Mouse (Mus musculus): Measurements from ENCODE around the gene Zbtb20. TPM values are rescaled to one million over a fixed set of nuclear protein-coding genes. Genes with fewer than 3 reads are reported as not detected.

The Zbtb20 gene
- polyA plus RNA-seq, 1 experiment from 2014 or later: 15.4 TPM

GRCm38 (mm10) chr16:42872101-42872500 lies 3.6 kb upstream of the Zbtb20 start:
- H3K4me3 ChIP-seq (ENCODE audit: low read depth, low read length): no peak overlapping the region
- 68% methylated on average over 5 of the region's 5 CpGs for WGBS
- DNase-seq (ENCODE audit: low spot score) (peak; percentile 27), ATAC-seq (replicated peaks; ENCODE audit: insufficient number of reproducible peaks, low FRiP score, low TSS enrichment, low read depth) (no peak)
- H3K36me3 ChIP-seq (replicated peaks; ENCODE audit: control insufficient read depth, insufficient read depth, low read depth, low read length): no peaks in the 10 kb centered on the region
- H3K27ac ChIP-seq (replicated peaks; ENCODE audit: low read depth, low read length): no peak overlapping the region
- no peaks in the 10 kb centered on the region for H3K27me3 ChIP-seq (ENCODE audit: control insufficient read depth, insufficient read depth, low read length)
- H3K9me3 ChIP-seq (replicated peaks; ENCODE audit: control insufficient read depth, low read length): no peaks in the 10 kb centered on the region
- H3K4me2 ChIP-seq (ENCODE audit: low read depth, low read length): no peak overlapping the region
- H3K9ac ChIP-seq (replicated peaks; ENCODE audit: low read length): no peak overlapping the region
- no peaks in the 10 kb centered on the region for H3K4me1 ChIP-seq (ENCODE audit: control insufficient read depth, insufficient read depth, low read length)

DNA sequence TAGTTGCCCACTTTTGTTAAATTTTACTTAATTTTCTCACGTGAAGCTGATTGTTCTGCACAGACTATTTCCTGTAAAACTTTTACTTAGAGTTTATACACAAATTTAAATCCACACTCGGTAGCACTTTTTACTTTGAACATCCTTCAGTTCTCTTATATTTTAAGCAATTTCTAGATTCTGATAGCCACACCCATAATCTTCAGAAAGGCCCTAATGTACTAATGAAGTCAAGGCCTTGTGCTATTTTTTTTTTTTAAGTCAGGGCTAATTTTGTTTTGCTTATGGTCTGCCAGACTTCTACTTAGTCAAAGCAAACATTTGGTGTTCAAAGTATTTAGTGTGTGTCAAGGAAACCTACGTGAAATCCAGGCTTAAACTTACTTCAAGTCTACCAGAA lies 1.7 kb upstream of the Zbtb20 start:
- Histone ChIP-seq H3K27ac (replicated peaks; ENCODE audit: low read depth, low read length) (no peak overlapping the region), H3K27me3 (ENCODE audit: control insufficient read depth, insufficient read depth, low read length) (no peaks in the 10 kb centered on the region), H3K4me3 (ENCODE audit: low read depth, low read length) (no peak overlapping the region), H3K9ac (replicated peaks; ENCODE audit: low read length) (no peak overlapping the region), H3K36me3 (replicated peaks; ENCODE audit: control insufficient read depth, insufficient read depth, low read depth, low read length) (no peaks in the 10 kb centered on the region), H3K9me3 (replicated peaks; ENCODE audit: control insufficient read depth, low read length) (no peaks in the 10 kb centered on the region), H3K4me2 (ENCODE audit: low read depth, low read length) (no peak overlapping the region), H3K4me1 (ENCODE audit: control insufficient read depth, insufficient read depth, low read length) (no peaks in the 10 kb centered on the region)
- WGBS: 62% methylated on average over 3 of the region's 3 CpGs
- ATAC-seq (replicated peaks; ENCODE audit: insufficient number of reproducible peaks, low FRiP score, low TSS enrichment, low read depth): no peak
- no peak for DNase-seq (ENCODE audit: low spot score)

GRCm38 (mm10) chr16:42874456-42874855 lies 1.2 kb upstream of the Zbtb20 start:
- WGBS: 2% methylated on average over 5 of the region's 5 CpGs
- Histone ChIP-seq H3K27me3 (ENCODE audit: control insufficient read depth, insufficient read depth, low read length) (no peaks in the 10 kb centered on the region), H3K4me2 (ENCODE audit: low read depth, low read length) (peak overlapping the region; percentile 48), H3K4me1 (ENCODE audit: control insufficient read depth, insufficient read depth, low read length) (no peaks in the 10 kb centered on the region), H3K27ac (replicated peaks; ENCODE audit: low read depth, low read length) (peak overlapping the region; percentile 88), H3K9me3 (replicated peaks; ENCODE audit: control insufficient read depth, low read length) (no peaks in the 10 kb centered on the region), H3K36me3 (replicated peaks; ENCODE audit: control insufficient read depth, insufficient read depth, low read depth, low read length) (no peaks in the 10 kb centered on the region), H3K4me3 (ENCODE audit: low read depth, low read length) (peak overlapping the region; percentile 38), H3K9ac (replicated peaks; ENCODE audit: low read length) (peak overlapping the region; percentile 59)
- DNase-seq (ENCODE audit: low spot score): peak; percentile 71
- ATAC-seq (replicated peaks; ENCODE audit: insufficient number of reproducible peaks, low FRiP score, low TSS enrichment, low read depth): no peak

GRCm38 (mm10) chr16:42874910-42875851 lies 500 bp upstream of the Zbtb20 start:
- Histone ChIP-seq H3K9ac (replicated peaks; ENCODE audit: low read length) (peak overlapping the region; percentile 59), H3K4me2 (ENCODE audit: low read depth, low read length) (peak overlapping the region; percentile 48), H3K9me3 (replicated peaks; ENCODE audit: control insufficient read depth, low read length) (no peaks in the 10 kb centered on the region), H3K36me3 (replicated peaks; ENCODE audit: control insufficient read depth, insufficient read depth, low read depth, low read length) (no peaks in the 10 kb centered on the region), H3K4me1 (ENCODE audit: control insufficient read depth, insufficient read depth, low read length) (no peaks in the 10 kb centered on the region), H3K27me3 (ENCODE audit: control insufficient read depth, insufficient read depth, low read length) (no peaks in the 10 kb centered on the region), H3K27ac (replicated peaks; ENCODE audit: low read depth, low read length) (peak overlapping the region; percentile 98), H3K4me3 (ENCODE audit: low read depth, low read length) (peak overlapping the region; percentile 62)
- DNase-seq (ENCODE audit: low spot score) (peak; percentile 100), ATAC-seq (replicated peaks; ENCODE audit: insufficient number of reproducible peaks, low FRiP score, low TSS enrichment, low read depth) (peak; percentile 98)
- WGBS: under 1% methylated on average over 54 of the region's 54 CpGs

DNA sequence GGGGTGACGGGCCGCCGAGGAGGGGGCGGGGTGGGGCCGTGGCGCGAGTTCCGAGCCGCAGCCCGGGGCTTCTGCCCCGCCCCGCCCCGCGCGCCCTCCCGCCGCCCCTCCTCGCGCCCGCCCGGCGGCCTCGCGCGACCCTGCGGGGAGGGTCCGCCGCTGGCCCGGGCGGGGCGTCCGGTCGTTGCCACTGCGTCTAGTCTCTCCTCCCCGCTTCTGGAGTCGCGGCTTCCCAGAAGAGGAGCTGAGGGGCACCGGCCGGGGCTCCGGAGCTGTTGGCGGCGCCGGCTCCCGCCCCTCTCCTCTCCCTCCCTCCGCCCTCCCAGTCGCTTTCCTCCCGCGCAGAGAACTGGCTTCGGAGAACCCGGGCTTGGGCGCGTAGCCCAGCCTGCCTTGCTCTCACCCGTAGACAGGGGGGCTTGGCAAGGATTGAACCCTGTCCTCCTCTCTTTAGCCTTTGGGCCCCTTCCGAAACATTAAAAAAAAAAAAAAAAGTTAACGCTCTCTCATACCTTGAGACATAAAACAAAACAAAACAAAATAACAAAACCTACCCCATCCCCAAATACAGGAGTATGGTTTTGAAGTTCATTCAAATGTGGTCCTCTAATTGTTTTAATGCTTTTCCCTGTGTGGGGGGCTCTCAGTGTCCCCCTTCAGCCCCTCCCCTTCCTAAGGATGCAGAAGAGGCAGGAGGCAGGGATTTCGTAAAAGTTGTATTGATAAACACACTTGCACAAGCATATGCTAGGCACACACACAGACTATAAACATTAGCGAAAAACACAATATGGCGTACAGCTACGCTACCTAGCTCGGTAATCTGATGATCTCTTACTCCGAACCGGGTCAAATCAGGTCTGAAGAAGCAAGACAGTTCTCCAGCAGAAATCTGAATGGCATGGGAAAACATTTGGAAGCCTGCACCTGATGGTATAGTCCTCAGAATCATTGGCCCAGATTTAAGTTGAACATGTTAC lies 630 bp downstream of the Zbtb20 start:
- peak; percentile 48 for ATAC-seq (replicated peaks; ENCODE audit: insufficient number of reproducible peaks, low FRiP score, low TSS enrichment, low read depth)
- Histone ChIP-seq H3K4me3 (ENCODE audit: low read depth, low read length) (peak overlapping the region; percentile 62), H3K27ac (replicated peaks; ENCODE audit: low read depth, low read length) (peak overlapping the region; percentile 98), H3K4me2 (ENCODE audit: low read depth, low read length) (peak overlapping the region; percentile 76), H3K9me3 (replicated peaks; ENCODE audit: control insufficient read depth, low read length) (no peaks in the 10 kb centered on the region), H3K9ac (replicated peaks; ENCODE audit: low read length) (peak overlapping the region; percentile 83), H3K27me3 (ENCODE audit: control insufficient read depth, insufficient read depth, low read length) (no peaks in the 10 kb centered on the region), H3K36me3 (replicated peaks; ENCODE audit: control insufficient read depth, insufficient read depth, low read depth, low read length) (no peaks in the 10 kb centered on the region), H3K4me1 (ENCODE audit: control insufficient read depth, insufficient read depth, low read length) (no peaks in the 10 kb centered on the region)
- 1% methylated on average over 30 of the region's 62 CpGs for WGBS
- peak; percentile 82 for DNase-seq (ENCODE audit: low spot score)

DNA sequence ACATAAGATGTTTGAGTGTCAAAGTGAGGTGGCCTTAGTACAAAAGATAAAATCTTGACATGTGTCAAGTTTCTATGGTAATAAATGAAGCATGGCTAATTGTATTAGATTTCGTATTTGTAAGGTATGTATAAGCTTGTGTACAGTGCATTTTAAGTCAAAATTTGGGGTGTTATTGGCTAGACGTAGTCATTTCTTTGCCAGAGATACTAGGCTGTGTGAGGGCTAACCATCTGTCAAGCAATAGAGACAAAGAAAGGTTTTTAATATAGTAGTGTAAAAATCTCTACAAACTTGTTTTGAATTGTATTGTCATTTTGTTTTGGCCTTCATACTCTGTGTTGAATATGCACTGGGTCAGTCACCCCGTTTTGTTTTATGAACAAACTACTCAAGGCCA lies 4.4 kb downstream of the Zbtb20 start:
- WGBS: 71% methylated on average over 3 of the region's 3 CpGs

DNA sequence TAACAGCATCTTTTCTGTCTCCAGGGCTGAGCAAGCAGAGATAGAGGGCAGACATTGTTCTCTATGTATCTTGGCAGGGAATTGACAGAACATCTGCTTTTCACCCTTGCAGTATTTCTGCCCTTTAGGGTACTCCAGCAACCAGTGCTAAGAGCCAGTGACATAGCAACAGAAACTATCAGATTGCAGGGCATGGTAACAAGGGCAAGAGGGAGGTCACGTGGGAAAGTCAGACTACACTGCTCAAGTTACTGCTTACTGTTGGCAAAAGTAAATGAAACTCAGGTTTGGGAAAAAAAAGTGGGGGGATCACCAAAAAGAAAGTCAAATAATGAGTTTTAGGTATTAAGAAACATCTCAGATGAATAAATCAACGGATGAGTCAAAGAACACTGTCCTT lies 9.9 kb downstream of the Zbtb20 start:
- ATAC-seq (replicated peaks; ENCODE audit: insufficient number of reproducible peaks, low FRiP score, low TSS enrichment, low read depth): no peak
- DNase-seq (ENCODE audit: low spot score): peak; percentile 70

More for the DNA sequence above, 4.4 kb downstream of the Zbtb20 start:
- ATAC-seq (replicated peaks; ENCODE audit: insufficient number of reproducible peaks, low FRiP score, low TSS enrichment, low read depth) (no peak), DNase-seq (ENCODE audit: low spot score) (no peak)
- Histone ChIP-seq H3K4me2 (ENCODE audit: low read depth, low read length) (no peak overlapping the region), H3K4me3 (ENCODE audit: low read depth, low read length) (no peak overlapping the region), H3K27me3 (ENCODE audit: control insufficient read depth, insufficient read depth, low read length) (no peaks in the 10 kb centered on the region), H3K36me3 (replicated peaks; ENCODE audit: control insufficient read depth, insufficient read depth, low read depth, low read length) (no peaks in the 10 kb centered on the region), H3K27ac (replicated peaks; ENCODE audit: low read depth, low read length) (no peak overlapping the region), H3K9ac (replicated peaks; ENCODE audit: low read length) (no peak overlapping the region), H3K9me3 (replicated peaks; ENCODE audit: control insufficient read depth, low read length) (no peaks in the 10 kb centered on the region), H3K4me1 (ENCODE audit: control insufficient read depth, insufficient read depth, low read length) (no peaks in the 10 kb centered on the region)

More for the DNA sequence above, 9.9 kb downstream of the Zbtb20 start:
- Histone ChIP-seq H3K4me3 (ENCODE audit: low read depth, low read length) (no peak overlapping the region), H3K36me3 (replicated peaks; ENCODE audit: control insufficient read depth, insufficient read depth, low read depth, low read length) (no peaks in the 10 kb centered on the region), H3K4me1 (ENCODE audit: control insufficient read depth, insufficient read depth, low read length) (no peaks in the 10 kb centered on the region), H3K27ac (replicated peaks; ENCODE audit: low read depth, low read length) (0 out of 2 replicates have a peak overlapping the region, but pooled peaks have one; percentile 13), H3K27me3 (ENCODE audit: control insufficient read depth, insufficient read depth, low read length) (no peaks in the 10 kb centered on the region), H3K9me3 (replicated peaks; ENCODE audit: control insufficient read depth, low read length) (no peaks in the 10 kb centered on the region), H3K4me2 (ENCODE audit: low read depth, low read length) (no peak overlapping the region), H3K9ac (replicated peaks; ENCODE audit: low read length) (no peak overlapping the region)
- 48% methylated on average over 2 of the region's 2 CpGs for WGBS

Data from embryonic facial prominence, embryonic 11.5 days (tissue).